Mouse (Mus musculus) adrenal gland, postnatal 36 days (tissue): Measurements from ENCODE around the gene H2-T24. TPM values are rescaled to one million over a fixed set of nuclear protein-coding genes. Genes with fewer than 3 reads are reported as not detected.
"Not testable (repeated sequence)": the region's sequence is repeated elsewhere in the genome, so short reads cannot be mapped to it uniquely, and the experiment has no call there.

Experiments used
- DNase-seq, 2 experiments: peaks; one replicate each; pipeline ENCODE4 v3.0.0; 2021; ENCODE audit warnings: mixed read lengths in 1 of 2
- long read RNA-seq, 2 experiments: library from polyadenylated mRNA; stranded (forward); transcript quantifications; one replicate each; pipeline ENCODE4 v2.0.0; 2021; ENCODE audit warnings: borderline sequencing depth in 2 of 2
- total RNA-seq, 2 experiments: library from RNA; stranded (reverse); gene quantifications; 2 replicates each; pipeline ENCODE4 v1.2.3; 2021

Gene H2-T24
- total RNA-seq: 1 to 10 TPM; 6.5 to 9.3 TPM
- long read RNA-seq, experiment 1, partial matches to known transcripts: 0 of 6 reads
- long read RNA-seq, experiment 1, other reads (novel, unspliced or antisense): 3 of 6 reads
- long read RNA-seq, experiment 2, partial matches to known transcripts: 0 of 1 reads
- long read RNA-seq, experiment 2, other reads (novel, unspliced or antisense): 1 of 1 reads

DNA sequence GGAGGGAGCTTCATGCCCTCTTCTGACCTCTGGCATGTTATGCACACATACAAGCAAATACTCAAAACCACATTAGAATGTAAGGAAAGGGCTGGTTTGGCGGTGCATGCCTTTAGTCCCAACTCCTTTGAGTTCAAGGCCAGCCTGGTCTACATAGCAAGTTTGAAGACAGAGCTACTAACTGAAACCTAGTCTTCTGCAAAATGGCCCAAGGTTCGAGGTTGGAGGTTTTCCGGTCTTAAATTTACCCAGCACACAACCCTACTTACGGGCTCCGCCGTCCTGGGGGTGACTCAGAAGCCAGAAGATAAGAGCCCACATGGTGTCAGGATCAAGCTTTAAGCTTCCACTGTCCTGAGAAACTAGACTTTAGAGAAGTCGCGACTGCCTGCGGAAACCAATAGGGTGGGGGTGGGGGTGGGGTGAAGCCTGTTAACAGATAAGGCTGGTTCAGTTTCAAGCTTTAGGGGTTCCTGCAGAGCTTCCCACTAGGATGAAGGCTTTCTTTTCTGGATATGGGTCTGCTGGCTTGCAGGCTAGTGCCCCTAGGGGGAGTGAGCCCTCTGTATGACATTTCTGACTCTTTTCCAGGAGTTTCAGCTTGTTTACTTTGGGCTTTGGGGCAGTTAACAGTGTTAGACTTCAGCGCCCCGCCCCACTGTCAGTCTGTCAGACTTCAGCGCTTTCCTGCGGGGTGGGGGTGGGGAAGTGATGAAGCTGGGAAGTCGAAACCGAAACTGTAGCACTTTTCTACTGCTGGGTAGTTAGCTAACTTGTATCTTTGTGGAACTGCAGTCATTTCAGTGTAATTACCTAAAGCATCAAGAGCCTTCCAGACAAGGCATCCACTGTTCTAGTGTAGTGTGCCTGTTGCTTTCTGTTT is at the start of gene H2-T24:
H2-T24 (minus strand) TSS at position 370 of the 883 bp plus-strand sequence.
- peak; percentile 65 to 85 for DNase-seq

DNA sequence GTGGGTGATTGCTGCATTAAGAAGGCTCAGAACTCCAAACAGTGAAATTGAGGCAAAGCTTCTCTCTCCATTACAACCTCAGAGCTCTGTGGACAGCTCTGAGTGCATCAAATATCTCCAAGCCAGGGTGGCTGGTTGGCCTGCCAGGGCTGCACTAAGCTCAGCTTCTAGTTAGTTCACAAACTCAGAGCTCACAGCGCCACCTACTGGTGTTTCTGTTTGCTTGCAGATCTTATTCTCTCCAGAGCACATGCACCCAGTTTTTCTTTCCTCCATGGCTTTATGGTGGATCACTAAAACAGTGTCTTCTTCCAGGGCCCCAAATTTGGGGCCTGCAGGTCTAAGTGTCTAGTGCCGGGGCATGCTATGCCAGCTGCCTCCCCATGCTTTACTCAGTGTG is 40.5 kb upstream of the H2-T24 start:
- DNase-seq: peak; percentile 91 to 95

DNA sequence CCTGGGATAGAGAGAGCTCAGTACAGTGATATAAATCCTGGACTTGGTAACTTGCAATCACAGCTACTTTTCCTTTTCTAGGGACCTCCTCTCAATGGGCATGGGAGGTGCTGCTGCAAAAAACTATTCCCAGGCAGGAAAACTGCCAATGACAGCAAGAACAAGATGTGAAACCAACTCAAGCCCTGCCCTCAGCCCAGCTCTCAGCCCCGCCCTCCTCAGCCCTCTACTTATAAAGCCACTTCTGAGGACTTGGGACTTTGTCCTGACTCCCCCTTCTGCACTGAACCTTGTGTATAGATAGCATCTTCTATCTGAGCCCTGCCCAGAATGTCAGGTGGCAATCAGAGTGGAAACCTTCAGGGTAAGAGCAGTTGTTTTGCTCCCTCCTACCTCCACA is 38.0 kb upstream of the H2-T24 start, which contains the start of gene Gm11127:
Gm11127 (minus strand) TSS at position 10 of the 400 bp plus-strand sequence.
- not testable (repeated sequence) for DNase-seq

DNA sequence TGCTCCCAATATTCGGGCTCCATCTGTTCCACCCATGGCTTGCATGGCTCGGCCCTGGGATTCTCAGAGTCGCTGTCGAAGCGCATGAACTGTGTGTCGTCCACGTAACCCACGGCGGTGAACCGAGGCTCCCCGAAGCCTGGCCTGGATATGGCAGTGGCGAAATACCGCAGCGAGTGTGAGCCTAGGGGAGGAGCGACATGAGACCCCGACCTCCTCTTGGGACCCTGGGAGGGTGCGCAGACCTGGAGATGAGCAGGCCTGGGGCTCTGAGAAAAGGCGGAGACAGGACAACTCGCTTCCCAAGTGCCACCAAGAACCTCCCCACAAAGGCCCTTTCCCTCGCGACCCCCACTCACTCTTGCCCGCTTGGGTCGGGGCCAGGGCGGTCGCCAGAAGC is 37.6 kb upstream of the H2-T24 start:
- not testable (repeated sequence) for DNase-seq

DNA sequence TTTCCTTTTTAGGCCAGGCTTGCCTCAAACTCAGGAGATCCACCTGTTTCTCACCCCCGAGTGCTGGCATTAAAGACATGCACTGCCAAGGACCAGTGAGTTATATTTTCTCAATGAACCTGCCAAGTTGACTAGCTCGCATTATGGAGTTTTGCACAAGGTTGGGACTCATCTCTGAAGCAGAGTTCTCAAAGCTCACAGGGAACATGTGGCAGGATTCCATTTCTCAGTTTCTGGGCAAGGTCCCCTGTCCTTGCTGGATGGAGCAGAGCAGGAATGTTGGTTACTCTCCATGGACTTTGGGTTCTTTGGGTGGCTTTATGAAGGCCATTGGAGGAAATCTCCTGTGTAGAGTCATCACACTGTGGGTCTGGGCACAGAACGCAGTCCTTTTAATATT is 22.9 kb upstream of the H2-T24 start:
- DNase-seq: peak in 1 of 2 experiments; percentile 20

DNA sequence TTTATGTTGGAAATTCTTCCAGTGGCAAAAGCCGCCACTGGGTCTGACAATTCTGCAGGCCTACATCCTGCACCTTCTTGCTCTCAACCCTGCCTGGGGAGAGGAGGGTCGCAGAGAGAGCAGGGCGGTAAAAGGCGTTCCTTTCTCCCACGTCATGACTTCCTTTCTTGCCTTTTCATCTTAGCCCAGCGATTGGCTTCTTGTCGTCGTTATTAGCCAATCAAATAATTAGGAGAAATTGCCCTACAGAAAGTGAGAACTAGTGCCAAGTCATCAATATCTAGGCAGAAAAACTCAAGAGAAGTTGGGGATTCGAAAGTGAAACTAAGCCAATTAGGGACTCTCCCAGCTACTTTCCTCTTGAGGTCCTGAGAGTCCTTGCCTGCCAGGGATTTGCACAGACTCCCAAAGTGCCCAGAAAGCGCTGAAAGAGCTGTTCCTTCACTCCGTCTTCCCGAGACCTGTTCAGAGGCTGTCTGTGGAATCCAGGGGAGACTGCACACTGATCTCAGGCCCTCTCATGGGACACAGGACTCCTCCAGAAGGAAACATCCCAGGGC is 22.3 kb upstream of the H2-T24 start, which contains the start of the genes H2-T22 and Gm6034:
H2-T22 (minus strand) TSS at position 138 of the 560 bp plus-strand sequence.
Gm6034 (plus strand) TSS at position 352 of the 560 bp plus-strand sequence.
- peak; percentile 74 to 76 for DNase-seq

DNA sequence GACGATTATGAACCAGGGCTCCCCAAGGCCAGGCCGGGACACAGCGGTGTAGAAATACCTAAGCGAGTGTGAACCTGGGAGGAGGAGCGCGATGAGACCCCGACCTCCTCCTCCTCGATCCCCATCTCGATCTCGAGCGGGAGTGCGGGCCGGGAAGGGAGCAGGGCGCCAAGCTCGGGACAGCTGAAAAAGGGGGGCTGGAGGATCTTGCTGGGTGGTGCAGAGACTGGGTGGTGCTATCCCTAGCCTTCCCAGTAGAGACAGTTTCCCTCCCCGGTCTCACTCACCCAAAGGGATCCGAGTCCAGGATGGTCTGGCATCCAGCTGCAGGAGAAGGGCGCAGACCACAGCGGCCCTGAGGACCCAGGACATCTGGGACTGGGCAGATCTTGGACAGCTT is 21.7 kb upstream of the H2-T24 start:
- DNase-seq: peak in 1 of 2 experiments; percentile 29

DNA sequence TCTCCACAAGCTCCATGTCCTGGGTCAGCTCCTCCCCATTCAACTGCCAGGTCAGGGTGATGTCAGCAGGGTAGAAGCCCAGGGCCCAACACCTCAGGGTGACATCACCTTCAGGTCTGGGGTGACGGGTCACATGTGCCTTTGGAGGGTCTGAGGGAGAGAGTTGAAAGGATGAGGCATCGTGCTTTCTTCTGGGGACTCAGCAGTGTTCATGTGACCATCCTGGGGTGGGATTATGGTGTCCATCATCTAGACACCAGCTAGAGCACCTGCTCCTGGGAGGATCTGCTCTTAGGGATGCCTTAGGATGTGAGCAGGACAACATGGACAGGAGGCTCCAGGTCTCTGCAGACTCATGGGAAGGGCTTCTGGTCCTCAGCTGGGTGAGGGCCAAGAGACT is 20.2 kb upstream of the H2-T24 start:
- not testable (repeated sequence) for DNase-seq

DNA sequence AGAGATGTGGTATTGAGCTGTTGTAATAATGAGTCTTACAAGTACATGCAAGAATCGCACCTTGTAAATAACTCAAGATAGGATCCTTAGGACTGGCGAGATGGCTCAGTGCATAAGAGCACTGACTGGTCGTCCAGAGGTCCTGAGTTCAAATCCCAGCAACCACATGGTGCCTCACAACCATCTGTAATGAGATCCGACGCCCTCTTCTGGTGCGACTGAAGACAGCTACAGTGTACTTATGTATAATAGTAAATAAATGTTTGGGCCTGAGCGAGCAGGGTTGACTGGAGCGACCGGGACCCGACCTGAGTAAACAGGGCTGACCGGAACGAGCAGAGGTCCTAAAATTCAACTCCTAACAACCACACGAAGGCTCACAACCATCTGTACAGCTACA is 15.8 kb upstream of the H2-T24 start:
- not testable (repeated sequence) for DNase-seq

DNA sequence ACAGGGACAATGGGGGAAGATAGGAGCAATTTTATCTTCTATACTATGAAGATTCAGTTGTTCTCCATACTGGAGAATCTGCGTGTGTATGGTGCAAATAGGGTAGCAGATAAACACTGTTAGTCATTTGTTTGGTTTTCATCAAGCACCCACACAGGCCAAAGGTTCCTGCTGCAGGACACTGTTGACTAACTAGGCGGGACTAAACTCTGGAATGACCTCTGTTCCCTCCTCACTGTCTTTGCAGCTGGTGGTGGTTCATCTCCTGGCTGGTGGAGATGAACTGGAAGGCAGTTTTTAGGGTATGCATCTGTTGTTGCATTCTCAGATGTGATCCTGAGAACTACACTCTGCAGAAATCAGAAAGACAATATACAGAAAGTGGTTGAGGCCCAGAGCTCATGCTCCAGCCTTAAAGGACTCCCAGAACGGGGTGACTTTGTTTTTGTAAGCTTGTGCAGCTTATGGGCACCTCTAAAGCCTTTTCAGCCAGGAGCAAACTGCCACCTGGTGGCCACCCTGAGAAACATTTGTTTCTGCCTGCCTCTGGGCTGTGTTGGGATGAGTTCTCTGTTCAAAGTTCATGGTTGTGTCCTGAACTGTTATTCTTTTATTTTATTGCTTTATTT is 14.8 kb upstream of the H2-T24 start:
- peak; percentile 80 to 83 for DNase-seq

DNA sequence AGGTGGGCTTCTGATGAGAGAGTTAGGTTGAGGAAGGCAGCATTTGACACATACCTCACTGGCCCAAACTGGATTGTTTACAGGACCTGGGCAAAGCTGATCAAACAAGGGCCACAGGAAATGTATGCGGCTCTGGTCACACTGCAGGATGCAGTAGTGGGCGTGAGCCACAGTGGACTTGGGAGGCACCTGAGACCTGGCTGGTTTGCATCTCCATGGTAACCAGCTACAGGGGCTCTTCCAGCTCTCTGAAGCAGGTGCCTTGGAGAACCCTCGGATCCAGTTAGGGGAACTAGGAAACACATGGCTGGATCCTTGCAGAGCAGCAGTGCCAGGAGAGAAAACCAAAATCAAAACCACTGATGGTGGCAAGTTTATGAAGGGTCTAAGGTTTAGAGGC is 14.2 kb upstream of the H2-T24 start:
- not testable (repeated sequence) for DNase-seq

DNA sequence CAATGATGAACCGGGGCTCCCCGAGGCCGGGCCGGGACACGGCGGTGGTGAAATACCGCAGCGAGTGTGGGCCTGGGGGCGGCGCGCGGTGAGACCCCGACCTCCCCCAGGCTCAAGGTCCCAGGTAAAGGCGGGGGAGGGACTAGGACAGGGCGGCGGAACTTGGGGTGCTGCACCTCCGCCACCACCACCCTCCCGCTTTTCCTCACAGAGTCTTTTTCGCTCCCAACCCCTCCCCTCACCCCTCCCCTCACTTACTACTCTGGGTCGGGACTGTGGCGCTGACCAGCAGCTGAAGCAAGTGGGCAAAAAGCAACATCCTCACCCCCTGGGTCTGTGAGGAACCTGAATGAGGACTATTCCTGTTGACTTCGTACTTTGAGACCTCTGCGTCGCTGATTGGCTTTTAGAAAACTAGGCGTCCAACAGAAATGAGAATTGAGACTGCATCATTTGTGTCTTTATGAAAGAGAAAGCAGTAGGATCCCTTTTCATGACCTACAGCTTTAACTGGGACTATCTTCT is 12.1 kb upstream of the H2-T24 start, which contains the start of gene H2-T23:
H2-T23 (minus strand) TSS at position 505 of the 525 bp plus-strand sequence.
- peak; percentile 56 to 74 for DNase-seq

DNA sequence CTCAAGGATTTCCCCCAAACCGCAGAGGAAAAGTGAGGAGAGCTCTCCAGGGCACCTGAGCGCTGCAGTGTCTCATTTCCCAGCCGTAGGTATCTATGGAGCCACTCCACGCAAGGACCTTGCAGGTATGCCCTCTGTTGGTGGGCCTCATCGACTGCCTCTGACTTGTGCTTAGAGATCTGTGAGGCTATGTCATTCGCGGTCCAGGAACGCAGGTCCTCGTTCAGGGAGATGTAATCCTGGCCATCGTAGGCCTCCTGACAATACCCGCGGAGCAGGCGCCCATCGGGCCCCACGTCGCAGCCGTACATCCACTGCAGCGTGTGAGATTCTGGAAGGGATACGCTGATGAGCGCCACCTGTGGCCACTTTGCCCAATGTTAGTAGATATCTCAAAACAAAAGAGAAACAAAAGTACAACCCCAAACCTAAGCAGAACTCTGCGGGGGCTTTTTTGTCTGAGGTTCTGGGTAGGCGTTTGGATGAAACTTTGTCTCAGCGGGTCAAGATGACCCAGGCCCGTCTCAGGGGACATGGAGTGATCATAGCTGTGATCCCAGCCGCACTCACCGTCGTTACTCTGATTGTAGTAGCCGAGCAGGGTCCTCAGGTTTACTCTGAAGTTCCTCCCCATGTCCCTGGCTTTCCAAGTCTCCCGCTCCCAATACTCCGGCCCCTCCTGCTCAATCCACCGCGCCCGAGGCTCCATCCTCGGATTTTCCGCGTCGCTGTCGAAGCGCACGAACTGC is 11.4 kb upstream of the H2-T24 start:
- DNase-seq: peak; percentile 36 to 45

DNA sequence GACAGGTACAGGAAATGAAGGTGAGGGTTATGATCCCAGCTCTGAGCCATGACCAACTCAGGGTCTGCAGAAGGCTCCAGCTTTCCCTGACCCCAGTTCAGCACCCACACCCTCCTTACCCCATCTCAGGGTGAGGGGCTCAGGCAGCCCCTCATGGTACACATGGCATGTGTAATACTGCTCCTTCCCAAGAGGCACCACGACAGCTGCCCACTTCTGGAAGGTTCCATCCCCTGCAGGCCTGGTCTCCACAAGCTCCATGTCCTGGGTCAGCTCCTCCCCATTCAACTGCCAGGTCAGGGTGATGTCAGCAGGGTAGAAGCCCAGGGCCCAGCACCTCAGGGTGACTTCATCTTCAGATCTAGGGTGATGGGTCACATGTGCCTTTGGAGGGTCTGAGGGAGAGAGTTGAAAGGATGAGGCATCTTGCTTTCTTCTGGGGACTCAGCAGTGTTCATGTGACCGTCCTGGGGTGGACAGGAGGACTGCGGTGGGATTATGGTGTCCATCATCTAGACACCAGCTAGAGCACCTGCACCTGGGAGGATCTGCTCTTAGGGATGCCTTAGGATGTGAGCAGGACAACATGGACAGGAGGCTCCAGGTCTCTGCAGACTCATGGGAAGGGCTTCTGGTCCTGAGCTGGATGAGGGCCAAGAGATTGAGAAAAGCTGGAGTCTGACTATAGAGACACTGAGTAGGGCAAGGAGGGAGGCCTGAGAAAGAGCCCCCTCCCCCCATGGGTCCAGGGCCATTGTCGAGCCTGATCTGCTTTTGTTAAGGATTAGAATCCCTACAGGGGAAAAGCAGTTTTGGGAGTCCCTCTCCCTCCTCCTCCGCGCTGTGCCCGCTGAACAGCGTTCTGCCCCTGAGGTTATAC is 10.6 kb upstream of the H2-T24 start:
- peak in 1 of 2 experiments; percentile 22 for DNase-seq

DNA sequence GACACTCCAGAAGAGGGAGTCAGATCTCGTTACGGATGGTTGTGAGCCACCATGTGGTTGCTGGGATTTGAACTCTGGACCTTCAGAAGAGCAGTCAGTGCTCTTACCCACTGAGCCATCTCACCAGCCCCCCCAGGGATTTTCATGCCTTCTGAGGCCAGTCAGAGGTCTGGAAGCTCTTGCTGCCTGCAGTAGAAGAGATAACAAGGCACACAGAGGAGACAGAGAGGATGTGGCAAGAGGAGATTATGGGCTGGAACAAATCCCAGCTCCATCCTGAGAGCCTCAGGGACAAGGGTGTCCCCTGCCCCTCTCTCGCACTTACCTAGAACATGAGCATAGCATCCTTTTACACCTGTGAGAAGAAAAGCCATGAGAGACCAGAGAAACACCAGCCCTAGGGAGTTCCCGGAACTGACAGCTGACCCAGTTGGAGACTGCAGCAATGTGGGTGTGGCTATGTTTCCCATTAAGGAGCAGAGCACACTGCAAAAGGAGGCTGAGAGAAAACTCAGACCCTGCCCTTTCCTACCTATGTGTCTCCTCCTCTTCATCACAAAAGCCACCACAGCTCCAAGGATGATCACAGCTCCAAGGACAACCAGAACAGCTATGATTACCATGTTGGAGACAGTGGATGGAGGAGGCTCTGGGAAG is 9.8 kb upstream of the H2-T24 start:
- DNase-seq: peak in 1 of 2 experiments; percentile 20

DNA sequence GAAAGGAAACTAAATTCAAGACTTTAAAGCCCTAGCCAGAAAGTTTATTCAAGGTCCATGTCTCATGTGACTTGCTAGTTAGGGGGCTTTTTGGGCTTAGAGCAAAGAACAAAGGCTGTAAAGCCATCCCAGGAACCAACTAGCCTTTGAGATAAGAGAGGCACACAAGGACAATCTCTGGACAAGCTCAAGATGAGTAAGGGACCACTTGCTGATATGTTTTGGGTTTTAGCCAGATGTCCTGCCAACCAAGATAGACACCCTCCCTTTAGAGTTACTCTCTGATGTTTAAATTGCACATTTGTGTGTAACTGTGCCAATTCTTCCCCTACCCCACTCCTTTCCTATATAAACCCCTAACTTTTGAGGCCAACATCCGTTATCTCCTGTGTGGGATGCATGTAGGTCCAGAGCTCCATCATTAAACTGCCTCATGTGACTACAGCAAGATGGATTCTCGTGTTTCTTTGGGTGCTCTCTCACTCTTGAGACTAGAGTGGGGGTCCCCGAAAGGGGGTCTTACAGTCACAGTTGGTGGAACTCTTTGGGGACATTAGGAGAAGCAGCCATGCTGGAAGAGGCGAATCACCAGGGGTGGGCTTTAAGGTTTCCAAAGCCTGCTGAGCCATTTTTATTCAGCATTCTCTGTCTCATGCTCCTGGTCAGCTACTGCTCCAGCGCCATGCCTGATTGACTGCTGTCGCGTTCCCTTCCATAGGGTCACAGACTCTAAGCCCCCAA is 8.7 kb upstream of the H2-T24 start:
- no peak for DNase-seq

DNA sequence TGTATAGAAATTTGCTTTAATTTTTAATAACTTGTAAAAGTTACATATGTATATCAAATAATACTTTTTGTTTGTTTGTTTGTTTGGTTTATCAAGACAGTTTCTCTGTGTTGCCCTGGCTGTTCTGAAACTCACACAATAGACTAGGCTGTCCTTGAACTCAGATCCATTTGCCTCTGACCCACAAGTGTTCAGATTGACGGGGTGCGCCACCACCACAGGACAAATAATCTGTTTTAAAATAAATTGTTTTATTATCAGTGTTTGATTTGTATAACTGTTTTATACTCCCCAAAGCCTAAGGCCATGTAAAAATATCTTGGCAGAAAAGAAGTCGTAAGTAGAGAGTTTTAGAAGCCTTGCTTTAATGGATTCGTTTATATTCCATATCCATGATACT is 7.3 kb upstream of the H2-T24 start:
- DNase-seq: no peak

DNA sequence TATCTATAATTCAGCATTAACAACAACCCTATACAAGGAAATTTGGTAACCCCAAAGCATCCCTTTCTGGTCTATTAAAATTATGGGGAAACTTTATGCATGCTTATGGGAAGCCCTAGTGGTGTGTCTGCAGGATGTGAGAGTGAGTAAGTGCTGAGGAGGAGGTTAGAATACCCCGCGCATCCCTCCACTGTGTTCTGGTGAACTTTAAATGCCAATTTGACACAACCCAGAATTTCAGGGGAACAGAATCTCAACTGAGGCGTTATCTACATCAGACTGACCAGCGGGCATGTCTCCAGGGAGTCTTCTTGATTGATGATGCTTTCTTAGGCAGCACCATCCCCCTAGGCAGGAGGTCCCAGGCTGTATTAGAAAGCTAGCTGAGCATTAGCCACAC is 5.5 kb upstream of the H2-T24 start:
- DNase-seq: no peak

DNA sequence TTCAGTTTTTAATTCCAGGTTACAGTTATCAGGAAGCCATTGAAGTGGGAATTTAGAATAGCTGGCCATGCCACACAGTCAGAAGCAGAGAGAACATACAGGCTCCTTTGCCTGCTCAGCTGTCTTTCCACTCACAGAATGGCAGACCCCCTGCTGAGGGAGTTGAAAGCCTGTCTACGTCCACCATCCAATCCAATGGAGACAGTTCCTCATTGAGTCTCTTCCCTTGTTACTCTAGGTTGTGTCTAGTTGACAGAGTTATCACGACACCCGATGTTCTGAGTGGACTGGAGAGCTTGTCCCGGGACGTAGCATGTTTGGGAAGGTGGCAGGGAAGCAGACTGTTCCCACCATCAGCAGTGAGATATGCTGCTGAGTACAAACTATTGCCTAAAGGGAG is 4.8 kb upstream of the H2-T24 start:
- no peak for DNase-seq
